Mouse (Mus musculus) layer of hippocampus, adult 9-10 months (tissue): Measurements from ENCODE around the gene Alpk1.

Experiments used
- DNase-seq: peaks from one replicate; pipeline ENCODE4 v3.0.0; 2022; ENCODE audit warnings: low spot score

Alpk1 gene

DNA sequence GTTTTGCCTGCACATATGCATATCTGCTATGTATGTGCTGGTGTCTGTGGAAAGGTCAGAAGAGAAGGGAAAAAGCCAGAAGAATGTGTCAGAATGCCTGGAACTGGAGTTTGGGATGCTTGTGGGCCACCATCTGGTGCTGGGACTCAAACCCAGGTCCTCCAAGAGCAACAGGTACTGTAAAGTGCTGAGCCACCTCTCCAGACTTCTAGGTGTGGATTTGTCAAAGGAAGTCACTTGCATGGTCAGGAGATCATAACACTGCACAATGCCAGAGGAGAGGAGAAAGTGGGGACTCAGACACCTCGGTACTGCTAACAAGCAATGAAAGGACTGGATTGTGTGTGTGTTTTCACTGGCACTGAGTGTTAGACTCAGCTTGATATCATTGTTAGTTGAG is 150.1 kb downstream of the Alpk1 start:
- DNase-seq, result no peak

DNA sequence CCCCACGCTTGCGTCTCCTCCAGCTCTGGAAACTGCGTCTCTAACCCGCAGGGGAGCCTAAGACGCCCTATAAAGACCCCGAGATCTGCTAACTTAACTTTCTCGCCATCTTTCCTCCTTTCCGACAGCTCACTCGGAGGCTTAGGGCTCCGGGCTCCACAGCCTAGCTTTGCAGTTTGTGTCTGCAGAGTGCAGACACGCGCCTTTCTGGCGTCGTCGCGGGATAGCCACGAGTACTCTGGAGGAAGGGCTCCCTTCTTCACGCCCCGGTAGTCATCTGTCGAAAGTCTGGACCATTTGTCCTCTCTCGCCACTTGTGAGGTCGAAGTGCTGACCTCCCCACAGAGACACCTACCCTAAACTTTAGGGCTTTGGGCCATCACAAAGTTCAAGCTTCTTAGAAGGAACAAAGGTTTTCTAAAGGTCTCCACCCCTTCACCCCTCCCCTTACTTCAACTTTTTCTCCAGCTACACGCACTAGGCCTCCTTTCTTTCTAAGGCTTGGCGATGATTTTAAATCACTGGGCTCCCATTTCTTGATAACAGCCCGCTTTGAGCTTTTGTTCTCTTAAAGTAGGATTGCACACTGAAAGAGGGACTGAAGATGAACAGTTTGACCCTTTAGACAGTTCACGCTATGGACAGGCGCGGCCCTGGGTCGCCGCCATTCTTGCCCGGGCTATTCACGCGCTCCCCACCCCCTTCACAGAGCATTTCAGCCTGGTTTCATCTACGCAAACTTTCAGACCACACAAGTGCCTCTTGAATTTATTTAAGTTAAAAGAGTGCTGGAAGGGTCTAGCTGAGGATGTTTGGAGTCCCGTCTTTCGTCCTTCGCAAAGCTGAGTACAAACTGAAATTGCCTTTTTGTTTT is 151.8 kb downstream of the Alpk1 start:
- no peak for DNase-seq

DNA sequence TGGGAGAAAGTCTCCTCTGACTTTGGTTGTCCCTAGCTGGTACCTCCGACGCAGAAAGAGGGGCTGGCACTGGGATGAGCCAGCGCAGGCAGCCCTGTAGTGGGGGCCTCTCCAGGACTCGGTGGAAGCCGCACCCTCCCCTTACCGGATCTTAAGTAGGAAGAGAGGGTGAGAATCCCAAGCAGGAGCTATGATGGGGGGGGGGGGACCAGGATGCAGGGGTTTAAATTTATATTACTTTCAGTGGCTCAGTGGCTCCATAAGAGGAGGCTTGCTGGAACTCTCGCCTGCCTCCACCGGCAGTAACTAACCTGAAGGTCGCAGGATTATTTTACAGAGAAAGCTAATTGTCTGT is 152.4 kb downstream of the Alpk1 start:
- no peak for DNase-seq

DNA sequence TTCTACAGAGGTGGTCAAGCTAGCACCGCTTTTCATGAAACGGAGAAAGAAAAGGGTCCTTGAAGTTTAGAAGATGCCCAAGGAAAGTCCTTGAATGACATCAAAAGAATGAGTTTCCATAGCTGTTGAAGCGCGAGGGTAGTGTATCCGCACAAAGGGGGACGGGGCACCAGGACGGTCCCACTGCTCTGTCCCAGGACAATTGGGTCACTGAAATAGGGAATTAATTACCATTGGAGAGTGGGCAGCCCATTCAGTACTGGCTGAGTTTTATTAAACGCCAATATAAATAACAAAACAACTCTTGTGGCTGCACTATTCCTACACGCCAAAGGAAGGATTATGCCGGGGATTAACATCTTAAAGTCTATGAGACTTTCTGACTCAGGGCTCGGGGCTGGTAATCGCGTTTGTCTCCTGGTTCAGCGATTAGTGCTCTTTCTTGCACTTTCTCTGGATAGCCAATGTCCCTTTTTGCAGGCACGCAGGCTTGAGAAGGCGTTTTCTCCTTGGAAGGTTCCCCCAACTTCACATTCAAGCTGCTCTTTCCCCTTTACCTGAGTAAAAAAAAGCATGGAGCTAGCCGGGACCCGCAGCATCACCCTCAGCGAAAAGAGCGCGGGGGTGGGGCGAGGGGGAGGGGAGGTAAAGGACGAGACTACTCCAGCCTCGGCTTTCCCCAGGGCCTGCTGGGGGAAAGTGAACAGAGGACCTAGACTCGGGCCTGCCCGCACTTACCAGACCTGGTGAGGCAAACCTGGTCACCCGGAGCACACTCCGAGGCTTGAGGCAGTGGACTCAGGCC is 153.0 kb downstream of the Alpk1 start:
- no peak for DNase-seq

DNA sequence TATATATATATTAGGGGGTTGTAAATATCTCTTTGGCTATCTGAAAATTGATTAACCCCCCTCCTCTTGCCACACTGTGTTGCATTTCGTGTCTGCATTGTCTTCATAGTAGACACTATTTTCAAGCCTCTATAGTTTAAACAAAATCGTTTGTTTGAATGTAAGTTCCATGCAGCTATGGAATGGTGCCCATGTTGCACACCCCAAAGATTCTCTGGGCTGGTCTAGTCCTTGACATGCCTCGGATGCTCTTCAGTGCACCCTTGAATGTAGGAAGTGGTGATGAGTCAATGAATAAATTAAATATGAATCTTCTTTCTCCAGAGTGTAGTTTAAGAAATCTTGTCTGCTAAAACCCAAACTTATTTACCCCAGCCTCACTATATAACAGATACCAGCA is 153.8 kb downstream of the Alpk1 start:
- no peak for DNase-seq

DNA sequence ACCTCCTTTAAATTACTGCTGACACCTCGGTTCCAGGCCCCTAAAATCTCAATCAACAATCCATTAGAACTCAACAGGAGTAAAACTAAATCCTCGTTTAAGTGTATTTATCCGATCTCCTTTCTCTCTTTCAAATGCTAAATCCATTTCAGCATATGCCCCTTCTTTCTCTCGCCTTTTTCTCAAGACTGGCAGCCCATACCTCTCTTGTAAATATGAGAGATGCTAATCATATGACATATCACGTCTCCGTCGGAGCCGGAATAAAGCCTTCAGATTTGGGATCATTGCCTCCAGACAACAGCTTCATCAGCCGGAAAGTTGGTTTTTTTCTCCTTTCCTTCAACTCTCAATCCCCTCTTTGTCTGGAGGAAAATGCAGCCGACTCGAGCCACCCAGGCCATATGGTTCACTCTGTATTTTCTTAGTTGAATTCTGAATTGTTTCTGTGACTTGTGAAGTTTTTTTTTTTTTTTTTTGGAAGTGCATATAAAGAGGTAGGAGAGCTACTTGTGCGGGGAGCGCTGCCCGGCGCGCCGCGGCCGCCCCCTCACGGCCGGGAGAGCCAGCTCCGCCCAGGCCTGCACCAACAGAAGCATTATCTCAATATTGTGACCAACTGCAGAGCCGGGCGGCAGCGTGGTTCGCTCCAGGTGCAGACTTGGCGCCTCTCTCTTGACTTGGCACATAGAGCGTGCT is 154.5 kb downstream of the Alpk1 start:
- no peak for DNase-seq

DNA sequence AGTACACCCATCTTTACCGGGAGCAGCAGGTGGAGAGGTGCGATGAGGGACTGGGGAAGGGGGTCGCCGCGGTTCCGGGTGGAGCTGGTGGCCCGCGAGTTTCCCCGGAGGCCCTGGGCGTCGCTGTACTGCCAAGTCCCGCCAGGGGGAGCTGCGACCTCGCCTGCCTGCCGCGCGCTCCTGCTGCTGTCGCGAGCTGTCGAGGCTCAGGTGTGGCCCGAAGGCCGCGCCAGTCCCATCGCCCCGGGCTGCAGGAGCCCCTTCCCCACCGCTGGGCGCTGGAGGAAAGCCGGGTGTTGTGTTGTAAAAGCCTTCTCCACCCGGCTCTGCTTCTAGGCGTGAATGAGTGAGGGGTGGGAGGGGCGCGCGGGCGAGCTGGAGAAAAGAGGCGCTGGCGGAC is 155.0 kb downstream of the Alpk1 start:
- no peak for DNase-seq
